Mouse (Mus musculus) B cell, adult 67 days (primary cell): ENCODE data around the gene Hp1bp3. TPM values are rescaled to one million over a fixed set of nuclear protein-coding genes. Genes with fewer than 3 reads are reported as not detected.

Experiments used
- total RNA-seq, 2 experiments: library from RNA; stranded (reverse); gene quantifications; 4 replicates each; pipeline ENCODE4 v1.2.4; 2023

Hp1bp3 gene
- total RNA-seq, result 100 to 1,000 TPM; 105 to 130 TPM

DNA sequence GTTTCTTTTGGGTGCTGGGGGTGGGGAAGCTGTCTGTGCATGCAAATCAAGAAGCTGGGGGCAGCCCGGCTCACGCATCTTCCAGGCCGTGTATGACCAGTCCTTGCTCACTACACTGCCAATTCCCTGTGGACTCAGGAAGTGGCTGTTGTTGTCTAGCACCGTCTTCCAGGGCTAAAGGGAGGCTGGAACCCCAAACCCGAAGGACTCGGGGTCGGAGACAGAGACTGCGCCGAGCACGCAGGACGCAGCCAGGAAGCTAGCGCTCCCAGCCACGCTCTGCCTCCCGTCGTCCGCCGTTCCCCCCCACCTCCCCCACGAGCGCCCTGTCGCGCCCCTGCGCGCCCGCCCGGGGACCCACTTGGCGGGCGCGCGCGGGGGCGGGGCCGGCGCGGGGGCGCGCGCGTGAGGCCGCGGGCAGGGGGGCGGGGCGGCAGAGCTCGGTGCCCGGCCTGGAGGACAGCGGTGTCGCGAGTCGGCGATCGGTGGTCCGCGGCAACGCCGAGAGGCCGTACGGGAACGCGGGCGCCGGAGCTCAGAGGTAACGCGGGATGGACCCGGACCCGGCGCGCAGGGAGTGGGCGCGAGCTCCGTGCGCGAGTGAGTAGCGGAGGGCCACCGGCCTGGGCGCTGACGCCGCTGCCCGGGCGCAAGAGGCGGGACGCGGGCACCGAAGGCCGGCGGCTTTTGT is at the start of gene Hp1bp3:
Gene Hp1bp3, plus strand, starts transcription at position 97 of the 691 bp plus-strand sequence.

DNA sequence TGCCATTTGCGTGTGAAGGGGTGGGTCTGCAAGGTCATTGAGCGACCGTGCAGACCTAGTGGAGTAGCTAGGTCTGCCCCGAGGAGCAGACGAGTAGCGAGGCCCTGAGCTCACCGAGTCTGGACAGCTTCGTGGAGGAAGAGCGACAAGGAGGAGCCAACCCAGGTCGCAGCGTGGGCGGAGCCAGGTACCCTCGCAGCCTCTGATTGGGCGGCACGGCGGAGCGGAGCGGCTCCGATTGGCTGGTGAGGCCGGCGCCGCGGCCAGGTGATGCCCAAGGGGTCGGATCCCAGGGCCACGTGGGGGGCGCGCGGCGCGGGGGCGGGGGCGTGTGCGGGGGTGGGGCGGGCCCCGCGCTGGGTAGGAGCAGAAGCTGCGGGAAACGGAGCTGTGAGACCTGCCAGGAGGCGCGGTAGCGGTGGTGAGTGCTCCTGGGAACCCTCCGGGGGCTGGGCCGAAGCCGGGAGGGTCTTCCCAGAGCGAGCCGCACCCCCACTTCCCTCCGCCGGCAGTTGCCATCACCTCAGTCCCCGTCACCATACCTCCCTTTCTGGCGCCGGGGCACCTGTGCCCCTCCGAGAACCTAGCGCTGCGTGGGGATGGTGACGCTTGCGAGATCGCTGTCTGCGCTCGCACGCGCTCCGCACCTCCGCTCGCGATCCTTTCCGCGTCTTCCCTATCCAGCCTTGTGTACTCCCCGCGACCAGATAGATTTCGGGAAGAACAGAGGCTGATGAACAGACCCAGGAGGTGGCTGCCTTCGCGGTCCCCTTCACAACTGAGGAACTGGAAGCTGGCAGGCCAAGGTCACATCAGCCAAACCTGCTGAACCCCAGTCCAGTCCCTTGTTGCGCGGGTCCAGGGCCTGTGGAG is 34.2 kb downstream of the Hp1bp3 start, which contains the start of the genes Sh2d5 and Kif17:
Gene Sh2d5, plus strand, starts transcription at position 316 of the 873 bp plus-strand sequence.
Gene Kif17, plus strand, starts transcription at position 348 of the 873 bp plus-strand sequence.

Other genes starting within 250 kb of the Hp1bp3 start
- 100 to 1,000 TPM; 166 to 171 TPM for gene Eif4g3, start 223.3 kb upstream of the Hp1bp3 start, total RNA-seq
- 1 to 10 TPM in 1 of 2 experiments, not detected in 1; 1.1 TPM for gene Sh2d5, start 34.1 kb downstream of the Hp1bp3 start, total RNA-seq
- gene Kif17, start 34.1 kb downstream of the Hp1bp3 start, total RNA-seq, result under 1 TPM in 1 of 2 experiments, not detected in 1; 0.20 TPM
- gene Ddost, start 88.4 kb downstream of the Hp1bp3 start, total RNA-seq, result 10 to 100 TPM; 58.4 to 66.1 TPM
- 10 to 100 TPM; 35.3 to 43.2 TPM for gene Pink1, start 110.0 kb downstream of the Hp1bp3 start, total RNA-seq
- not detected for gene Cda, start 151.7 kb downstream of the Hp1bp3 start, total RNA-seq
- not detected for gene Fam43b, start 180.2 kb downstream of the Hp1bp3 start, total RNA-seq
- gene Mul1, start 218.4 kb downstream of the Hp1bp3 start, total RNA-seq, result 10 to 100 TPM; 39.2 to 39.5 TPM
- gene Camk2n1, start 238.0 kb downstream of the Hp1bp3 start, total RNA-seq, result under 1 TPM; 0.33 to 0.58 TPM